Mouse (Mus musculus) ES-E14 (cell line): ENCODE data around the gene March7. TPM values are rescaled to one million over a fixed set of nuclear protein-coding genes. Genes with fewer than 3 reads are reported as not detected.

ENCODE experiments used
- DNase-seq: peaks from one replicate; pipeline ENCODE4 v3.0.0-alpha.2; 2013; ENCODE audit warnings: low read depth, low spot score
- H3K27ac ChIP-seq: 2 replicates; pipeline ENCODE4 v1.5.1; 2012; ENCODE audit warnings: low read depth, mild to moderate bottlenecking, low read length, moderate library complexity, mixed read lengths; ENCODE audit not compliant: poor library complexity, insufficient read depth, severe bottlenecking
- H3K36me3 ChIP-seq: 2 replicates; pipeline ENCODE4 v1.6.1; 2012; ENCODE audit warnings: mild to moderate bottlenecking, low read length, moderate library complexity, mixed read lengths; ENCODE audit not compliant: control insufficient read depth, poor library complexity, insufficient read depth, severe bottlenecking
- H3K4me1 ChIP-seq, 2 experiments: fragments of 150-350 bp in 1 of 2; sonication (generic) in 1 of 2; 2 replicates each; pipeline ENCODE4 v1.6.1; 2012; ENCODE audit warnings: low read length in 2 of 2, mild to moderate bottlenecking in 1 of 2, mixed read lengths in 1 of 2; ENCODE audit not compliant: control insufficient read depth in 2 of 2, insufficient read depth in 2 of 2, poor library complexity in 1 of 2
- H3K4me3 ChIP-seq, 2 experiments: fragments of 150-350 bp in 1 of 2; sonication (generic) in 1 of 2; 2 replicates each; pipeline ENCODE4 v1.5.1; 2012; ENCODE audit warnings: low read length in 2 of 2, low read depth in 1 of 2, mild to moderate bottlenecking in 1 of 2, mixed read lengths in 1 of 2; ENCODE audit not compliant: insufficient read depth in 1 of 2, poor library complexity in 1 of 2, severe bottlenecking in 1 of 2
- H3K9ac ChIP-seq: 2 replicates; pipeline ENCODE4 v1.6.1; 2012; ENCODE audit warnings: low read depth, mild to moderate bottlenecking, low read length, mixed read lengths; ENCODE audit not compliant: poor library complexity, insufficient read depth, severe bottlenecking
- H3K9me3 ChIP-seq: fragments of 150-350 bp; sonication (generic); 2 replicates; pipeline ENCODE4 v1.6.1; 2012; ENCODE audit warnings: low read depth, mild to moderate bottlenecking, low read length; ENCODE audit not compliant: control insufficient read depth, insufficient read depth
- CHD2 ChIP-seq: IDR thresholded peaks from 2 replicates; pipeline ENCODE4 v1.6.1; 2014; ENCODE audit warnings: mild to moderate bottlenecking, low read depth, low read length, inconsistent platforms
- HCFC1 ChIP-seq: IDR thresholded peaks from 2 replicates; pipeline ENCODE4 v1.6.1; 2012; ENCODE audit warnings: low read length, inconsistent platforms, borderline replicate concordance; ENCODE audit not compliant: insufficient read depth
- MAFK ChIP-seq: IDR thresholded peaks from 2 replicates; pipeline ENCODE4 v1.6.1; 2014; ENCODE audit warnings: mild to moderate bottlenecking, low read depth, low read length, inconsistent platforms; ENCODE audit not compliant: insufficient read depth
- ZC3H11A ChIP-seq: IDR thresholded peaks from 2 replicates; pipeline ENCODE4 v1.6.1; 2012; ENCODE audit warnings: low read depth, mild to moderate bottlenecking, inconsistent platforms, low read length, borderline replicate concordance
- ZNF384 ChIP-seq: IDR thresholded peaks from 2 replicates; pipeline ENCODE4 v1.6.1; 2012; ENCODE audit warnings: low read depth, low read length, inconsistent platforms
- in situ Hi-C, 2 experiments: fragments of 600-800 bp; cut with MboI; formaldehyde crosslinking; loops; one replicate each; pipeline ENCODE4 v1.15.1; 2025; ENCODE audit warnings: low sequenced_read_pairs in 2 of 2, inconsistent platforms in 1 of 2; ENCODE audit not compliant: unreplicated experiment in 2 of 2
- total RNA-seq: library from RNA; depleted of rRNA; stranded (reverse); fragments of 300-350 nt; gene quantifications from 2 replicates; pipeline ENCODE4 v1.2.3, GENCODE M21; 2012; rRNA removed

March7 gene
- 72.8 and 97.8 TPM in 2 replicates for total RNA-seq

- peak; percentile 66 for DNase-seq
- in situ Hi-C loops, result loop anchor here in 1 of 2 experiments (10.0 kb wide), 1 partner anchor 165 kb away; no protein-coding TSS in a partner anchor
- H3K4me1 ChIP-seq, result peaks cover 7 to 8% of the 10 kb centered on the region in 2 experiments
- H3K9me3 ChIP-seq, result no peaks in the 10 kb centered on the region
- H3K9ac ChIP-seq, result peak within 1 kb of the TSS; percentile 99
- H3K27ac ChIP-seq, result peak within 1 kb of the TSS; percentile 92
- H3K4me3 ChIP-seq, result peak within 1 kb of the TSS; percentile 97 to 99
- TF ChIP-seq ZNF384, result no peak
- 0 out of 2 replicates have a peak, but pooled peaks have one; percentile 50 for TF ChIP-seq HCFC1
- no peak for TF ChIP-seq ZC3H11A
- peak; percentile 92 for TF ChIP-seq CHD2
- TF ChIP-seq MAFK, result no peak
- H3K36me3 ChIP-seq, result peaks cover 4% of the 10 kb centered on the region; the same call in 1 of the 2 replicates
Observed at GRCm38 (mm10) chr2:60209703-60210651, at the start of gene March7, which contains the start of gene Baz2b. Gene March7, plus strand, starts transcription at chr2:60209887. Gene Baz2b, minus strand, starts transcription at chr2:60209839.

GRCm38 (mm10) chr2:60163744-60164143, 45.9 kb upstream of the March7 start:
- Histone ChIP-seq H3K9me3 (no peaks in the 10 kb centered on the region), H3K4me3 (no peak overlapping the region), H3K9ac (no peak overlapping the region), H3K4me1 (no peaks in the 10 kb centered on the region), H3K27ac (no peak overlapping the region), H3K36me3 (no peaks in the 10 kb centered on the region)
- TF ChIP-seq MAFK, result no peak
- no peak for TF ChIP-seq CHD2
- no peak for TF ChIP-seq ZNF384
- TF ChIP-seq ZC3H11A, result no peak
- TF ChIP-seq HCFC1, result no peak
- in situ Hi-C loops, result no loop called here
- DNase-seq, result no peak

- H3K9me3 ChIP-seq, result no peaks in the 10 kb centered on the region
- no peaks in the 10 kb centered on the region for H3K36me3 ChIP-seq
- H3K9ac ChIP-seq, result no peak overlapping the region
- H3K4me3 ChIP-seq, result no peak overlapping the region
- TF ChIP-seq ZC3H11A, result no peak
- no peak for TF ChIP-seq ZNF384
- no peak for TF ChIP-seq CHD2
- no peak for TF ChIP-seq MAFK
- no peak for TF ChIP-seq HCFC1
- no peak overlapping the region for H3K27ac ChIP-seq
- H3K4me1 ChIP-seq, result no peaks in the 10 kb centered on the region
- no peak for DNase-seq
- in situ Hi-C loops, result no loop called here
Observed at GRCm38 (mm10) chr2:60165679-60166078, 44.0 kb upstream of the March7 start.

- Histone ChIP-seq H3K9me3 (no peaks in the 10 kb centered on the region), H3K27ac (no peak overlapping the region), H3K4me3 (no peak overlapping the region), H3K36me3 (no peaks in the 10 kb centered on the region), H3K9ac (no peak overlapping the region), H3K4me1 (no peaks in the 10 kb centered on the region)
- in situ Hi-C loops, result no loop called here
- no peak for DNase-seq
- no peak for TF ChIP-seq CHD2
- no peak for TF ChIP-seq ZNF384
- TF ChIP-seq HCFC1, result no peak
- TF ChIP-seq ZC3H11A, result no peak
- no peak for TF ChIP-seq MAFK
Observed at GRCm38 (mm10) chr2:60166878-60167277, 42.8 kb upstream of the March7 start.
